Mouse (Mus musculus): ENCODE results near the gene Slc5a2. TPM values are rescaled to one million over a fixed set of nuclear protein-coding genes. Genes with fewer than 3 reads are reported as not detected.

The Slc5a2 gene
- polyA plus RNA-seq, 1 experiment from 2014 or later = 6.6 TPM

- peaks cover 14% of the 10 kb centered on the region; the same call in 1 of the 2 replicates for H3K4me1 ChIP-seq (replicated peaks; ENCODE audit: insufficient read depth, low read length)
- no peak overlapping the region for H3K27ac ChIP-seq
- peak overlapping the region; percentile 55 for H3K4me2 ChIP-seq (ENCODE audit: low read length)
- no peaks in the 10 kb centered on the region for H3K9me3 ChIP-seq (replicated peaks; ENCODE audit: low read length)
- DNase-seq (ENCODE audit: low spot score) (peak; percentile 18), ATAC-seq (replicated peaks; ENCODE audit: low FRiP score, low read depth) (no peak)
- peaks cover 11% of the 10 kb centered on the region for H3K36me3 ChIP-seq (ENCODE audit: insufficient read depth, low read length)
- peak overlapping the region; percentile 39; the same call in 1 of the 2 replicates for H3K9ac ChIP-seq (ENCODE audit: low read depth, low read length)
- H3K4me3 ChIP-seq (replicated peaks; ENCODE audit: low read depth, low read length) = peak overlapping the region; percentile 47
- TF ChIP-seq CTCF (IDR thresholded peaks at IDR 0.05; ENCODE audit: low read depth) = no peak
- WGBS = 77% methylated on average over 10 of the region's 10 CpGs
- no peaks in the 10 kb centered on the region for H3K27me3 ChIP-seq (ENCODE audit: insufficient read depth, low read length)
These were observed 17.1 kb upstream of the Slc5a2 start for GRCm38 (mm10) chr7:128248081-128249042.

GRCm38 (mm10) chr7:128249998-128250397 is 15.5 kb upstream of the Slc5a2 start:
- Histone ChIP-seq H3K27me3 (ENCODE audit: insufficient read depth, low read length) (no peaks in the 10 kb centered on the region), H3K4me2 (ENCODE audit: low read length) (no peak overlapping the region), H3K4me1 (replicated peaks; ENCODE audit: insufficient read depth, low read length) (peaks cover 14% of the 10 kb centered on the region; the same call in 1 of the 2 replicates), H3K27ac (no peak overlapping the region), H3K36me3 (ENCODE audit: insufficient read depth, low read length) (peaks cover 6% of the 10 kb centered on the region; the same call in 1 of the 2 replicates), H3K4me3 (replicated peaks; ENCODE audit: low read depth, low read length) (no peak overlapping the region), H3K9me3 (replicated peaks; ENCODE audit: low read length) (no peaks in the 10 kb centered on the region), H3K9ac (ENCODE audit: low read depth, low read length) (no peak overlapping the region)
- 87% methylated on average over 5 of the region's 5 CpGs for WGBS
- ATAC-seq (replicated peaks; ENCODE audit: low FRiP score, low read depth) (no peak), DNase-seq (ENCODE audit: low spot score) (no peak)
- TF ChIP-seq CTCF (IDR thresholded peaks at IDR 0.05; ENCODE audit: low read depth) = no peak

- no peak overlapping the region for H3K27ac ChIP-seq
- no peak for ATAC-seq (replicated peaks; ENCODE audit: low FRiP score, low read depth)
- H3K36me3 ChIP-seq (ENCODE audit: insufficient read depth, low read length) = peaks cover 5% of the 10 kb centered on the region; the same call in 1 of the 2 replicates
- H3K9me3 ChIP-seq (replicated peaks; ENCODE audit: low read length) = no peaks in the 10 kb centered on the region
- no peak for DNase-seq (ENCODE audit: low spot score)
- H3K4me2 ChIP-seq (ENCODE audit: low read length) = peak overlapping the region; percentile 52
- no peak overlapping the region for H3K4me3 ChIP-seq (replicated peaks; ENCODE audit: low read depth, low read length)
- no peak for TF ChIP-seq CTCF (IDR thresholded peaks at IDR 0.05; ENCODE audit: low read depth)
- H3K27me3 ChIP-seq (ENCODE audit: insufficient read depth, low read length) = no peaks in the 10 kb centered on the region
- peaks cover 14% of the 10 kb centered on the region; the same call in 1 of the 2 replicates for H3K4me1 ChIP-seq (replicated peaks; ENCODE audit: insufficient read depth, low read length)
- WGBS = 41% methylated on average over 12 of the region's 12 CpGs
- H3K9ac ChIP-seq (ENCODE audit: low read depth, low read length) = peak overlapping the region; percentile 23; the same call in 1 of the 2 replicates
These were observed 13.5 kb upstream of the Slc5a2 start for GRCm38 (mm10) chr7:128251946-128252345.

GRCm38 (mm10) chr7:128252609-128253008 is 12.8 kb upstream of the Slc5a2 start:
- TF ChIP-seq CTCF (IDR thresholded peaks at IDR 0.05; ENCODE audit: low read depth) = no peak
- DNase-seq (ENCODE audit: low spot score) (peak; percentile 44), ATAC-seq (replicated peaks; ENCODE audit: low FRiP score, low read depth) (no peak)
- Histone ChIP-seq H3K4me2 (ENCODE audit: low read length) (peak overlapping the region; percentile 52), H3K27me3 (ENCODE audit: insufficient read depth, low read length) (no peaks in the 10 kb centered on the region), H3K27ac (no peak overlapping the region), H3K4me3 (replicated peaks; ENCODE audit: low read depth, low read length) (no peak overlapping the region), H3K36me3 (ENCODE audit: insufficient read depth, low read length) (peaks cover 5% of the 10 kb centered on the region; the same call in 1 of the 2 replicates), H3K9me3 (replicated peaks; ENCODE audit: low read length) (no peaks in the 10 kb centered on the region), H3K9ac (ENCODE audit: low read depth, low read length) (no peak overlapping the region), H3K4me1 (replicated peaks; ENCODE audit: insufficient read depth, low read length) (peaks cover 14% of the 10 kb centered on the region; the same call in 1 of the 2 replicates)
- 14% methylated on average over 24 of the region's 24 CpGs for WGBS

- Histone ChIP-seq H3K4me1 (replicated peaks; ENCODE audit: insufficient read depth, low read length) (peaks cover 14% of the 10 kb centered on the region; the same call in 1 of the 2 replicates), H3K36me3 (ENCODE audit: insufficient read depth, low read length) (peaks cover 5% of the 10 kb centered on the region; the same call in 1 of the 2 replicates), H3K27me3 (ENCODE audit: insufficient read depth, low read length) (no peaks in the 10 kb centered on the region), H3K9me3 (replicated peaks; ENCODE audit: low read length) (no peaks in the 10 kb centered on the region), H3K27ac (no peak overlapping the region), H3K9ac (ENCODE audit: low read depth, low read length) (no peak overlapping the region), H3K4me2 (ENCODE audit: low read length) (no peak overlapping the region), H3K4me3 (replicated peaks; ENCODE audit: low read depth, low read length) (no peak overlapping the region)
- DNase-seq (ENCODE audit: low spot score) = no peak
- no peak for ATAC-seq (replicated peaks; ENCODE audit: low FRiP score, low read depth)
- 61% methylated on average over 2 of the region's 2 CpGs for WGBS
- no peak for TF ChIP-seq CTCF (IDR thresholded peaks at IDR 0.05; ENCODE audit: low read depth)
These were observed 10.5 kb upstream of the Slc5a2 start for GRCm38 (mm10) chr7:128254978-128255377.

- Histone ChIP-seq H3K9me3 (replicated peaks; ENCODE audit: low read length) (no peaks in the 10 kb centered on the region), H3K9ac (ENCODE audit: low read depth, low read length) (no peak overlapping the region), H3K4me3 (replicated peaks; ENCODE audit: low read depth, low read length) (no peak overlapping the region), H3K36me3 (ENCODE audit: insufficient read depth, low read length) (peaks cover 5% of the 10 kb centered on the region; the same call in 1 of the 2 replicates), H3K4me2 (ENCODE audit: low read length) (no peak overlapping the region), H3K4me1 (replicated peaks; ENCODE audit: insufficient read depth, low read length) (peaks cover 14% of the 10 kb centered on the region; the same call in 1 of the 2 replicates), H3K27ac (no peak overlapping the region), H3K27me3 (ENCODE audit: insufficient read depth, low read length) (no peaks in the 10 kb centered on the region)
- DNase-seq (ENCODE audit: low spot score) (no peak), ATAC-seq (replicated peaks; ENCODE audit: low FRiP score, low read depth) (no peak)
- WGBS = 85% methylated on average over 5 of the region's 5 CpGs
- no peak for TF ChIP-seq CTCF (IDR thresholded peaks at IDR 0.05; ENCODE audit: low read depth)
These were observed 9.7 kb upstream of the Slc5a2 start for GRCm38 (mm10) chr7:128255757-128256156.
